Mouse (Mus musculus) common myeloid progenitor, adult 5-6 weeks (primary cell): ENCODE data around the gene Arfgef2. TPM values are rescaled to one million over a fixed set of nuclear protein-coding genes. Genes with fewer than 3 reads are reported as not detected.
A peak's percentile ranks its signal among the peaks of the same experiment; 100 is the strongest.

ENCODE experiments used
- ATAC-seq: replicated peaks from 2 replicates; pipeline ENCODE4 v1.8.0; 2016; ENCODE audit warnings: low read depth, mild to moderate bottlenecking, moderate TSS enrichment, inconsistent platforms; ENCODE audit not compliant: poor library complexity, severe bottlenecking
- total RNA-seq: library from RNA; stranded (forward); fragments of 200-1000, 187-1606 nt; gene quantifications from 2 replicates; pipeline ENCODE4 v1.2.3, GENCODE M21; 2017

Gene Arfgef2
- total RNA-seq, 1 experiment from 2014 or later = 31.1 TPM

GRCm38 (mm10) chr2:166899161-166899560 is 93.8 kb downstream of the Arfgef2 start:
- ATAC-seq = no peak

DNA sequence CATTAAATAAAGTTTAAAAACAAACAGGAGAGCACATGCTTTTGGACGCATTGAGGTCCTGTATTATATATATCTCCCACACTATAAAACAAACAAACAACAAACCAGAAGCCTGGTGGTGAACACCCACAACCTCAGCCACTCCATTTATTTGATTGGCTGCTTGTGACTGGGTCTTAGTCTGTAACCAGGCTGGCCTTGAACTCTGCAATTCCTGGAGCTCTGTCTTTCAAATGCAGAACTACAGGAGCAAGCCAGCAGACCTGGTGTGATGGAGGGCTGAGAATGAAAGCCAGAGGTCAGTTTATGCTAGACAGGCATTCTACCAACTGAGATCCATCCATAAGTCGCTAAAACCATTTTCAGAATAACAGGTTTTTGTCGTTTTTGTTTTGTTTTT is 94.4 kb downstream of the Arfgef2 start:
- ATAC-seq = no peak

DNA sequence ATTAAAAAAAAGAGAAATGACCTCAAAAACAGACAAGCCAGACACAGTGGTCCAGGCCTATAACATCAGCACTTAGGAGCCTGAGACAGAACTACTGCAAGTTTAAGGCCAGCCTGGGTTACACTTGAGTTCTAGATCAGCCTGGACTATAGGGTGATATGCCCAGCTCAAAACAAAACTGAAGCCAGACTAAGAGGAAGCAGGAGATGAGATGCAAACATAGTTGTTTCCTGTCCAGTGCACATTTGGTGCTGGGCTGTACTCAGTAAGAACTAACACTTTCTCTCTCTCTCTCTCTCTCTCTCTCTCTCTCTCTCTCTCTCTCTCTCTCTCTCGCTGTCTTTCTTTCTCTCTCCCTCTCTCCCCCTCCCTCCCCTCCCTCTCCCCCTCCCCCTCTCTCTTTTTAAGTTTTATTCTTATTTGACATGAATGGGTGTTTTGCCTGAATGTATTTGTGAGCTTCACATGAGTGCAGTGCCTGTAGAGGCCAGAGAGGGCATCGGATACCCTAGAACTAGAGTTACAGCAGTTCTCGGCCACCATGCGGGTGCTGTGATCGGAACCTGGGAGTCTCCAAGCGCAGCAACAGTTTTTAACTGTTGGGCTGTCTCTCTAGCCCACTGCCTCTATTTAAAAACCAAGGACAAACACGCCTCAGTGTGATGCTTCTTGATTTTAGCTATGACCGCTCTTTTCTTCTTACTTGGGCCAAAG is 95.6 kb downstream of the Arfgef2 start:
- no peak for ATAC-seq

DNA sequence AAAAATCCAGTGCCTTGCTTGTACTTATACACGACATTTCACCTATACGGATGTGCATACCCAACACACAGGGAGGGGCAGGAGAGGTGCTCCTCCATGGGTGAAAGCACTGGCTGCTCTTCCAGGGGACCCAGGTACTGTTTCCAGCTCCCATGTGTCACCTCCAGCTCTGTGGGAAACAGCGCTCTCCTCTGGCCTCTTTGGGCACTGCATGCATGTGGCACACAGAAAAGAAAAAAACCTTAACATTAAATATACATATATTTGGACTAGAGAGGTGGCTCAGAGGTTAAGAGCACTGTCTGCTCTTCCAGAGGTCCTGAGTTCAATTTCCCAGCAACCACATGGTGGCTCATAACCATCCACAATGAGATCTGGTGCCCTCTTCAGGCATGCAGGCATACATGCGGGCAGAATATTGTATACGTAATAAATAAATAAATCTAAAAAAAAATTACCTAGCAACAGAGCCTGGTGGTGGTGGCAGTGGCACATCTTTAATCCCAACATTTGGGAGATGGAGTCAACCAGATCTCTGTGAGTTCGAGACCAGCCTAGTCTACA is 98.4 kb downstream of the Arfgef2 start:
- no peak for ATAC-seq

- peak; percentile 94 for ATAC-seq
Measured at GRCm38 (mm10) chr2:166905711-166906522, 100.5 kb downstream of the Arfgef2 start, which contains the start of gene Cse1l. Cse1l (plus strand) TSS chr2:166906040.

DNA sequence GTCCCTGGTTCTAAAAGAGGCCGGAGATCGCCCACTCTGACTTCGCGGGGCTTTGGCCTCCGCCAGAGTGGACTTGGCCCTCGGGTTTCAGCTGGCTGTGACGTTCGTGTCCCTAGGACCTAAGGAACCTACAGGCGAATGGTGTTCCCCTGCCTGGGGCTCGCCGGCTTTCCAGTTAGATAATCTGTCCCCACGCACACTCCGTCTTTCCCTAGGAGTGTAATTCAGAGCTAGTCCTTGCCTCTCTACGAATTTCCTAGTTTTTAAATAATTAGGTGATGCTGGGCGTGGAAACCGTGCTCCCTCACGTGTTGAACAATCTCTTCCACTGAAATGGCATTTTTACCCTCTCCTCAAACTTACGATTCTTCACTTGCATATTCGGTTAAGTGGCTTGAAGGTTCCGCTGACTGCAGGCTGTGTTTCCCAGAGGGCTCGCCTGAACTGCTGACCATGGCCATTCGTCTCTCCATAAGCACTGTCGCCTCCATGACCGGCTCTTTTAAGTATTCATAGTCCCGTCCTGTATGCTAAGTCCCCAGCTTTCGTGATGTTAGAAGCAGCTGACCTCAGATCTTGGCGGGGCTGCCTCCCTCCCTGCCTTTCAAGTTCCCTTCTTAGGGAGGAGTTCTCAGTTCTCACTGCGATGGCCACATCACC is 101.3 kb downstream of the Arfgef2 start:
- ATAC-seq = no peak; the same call in 1 of the 2 replicates

- ATAC-seq = no peak
Measured at GRCm38 (mm10) chr2:166909729-166910128, 104.3 kb downstream of the Arfgef2 start.

- ATAC-seq = no peak
Measured at GRCm38 (mm10) chr2:166910536-166910935, 105.1 kb downstream of the Arfgef2 start.

GRCm38 (mm10) chr2:166923971-166924370 is 118.6 kb downstream of the Arfgef2 start:
- ATAC-seq = no peak

- ATAC-seq = no peak
Measured at GRCm38 (mm10) chr2:166933943-166934342, 128.6 kb downstream of the Arfgef2 start.

DNA sequence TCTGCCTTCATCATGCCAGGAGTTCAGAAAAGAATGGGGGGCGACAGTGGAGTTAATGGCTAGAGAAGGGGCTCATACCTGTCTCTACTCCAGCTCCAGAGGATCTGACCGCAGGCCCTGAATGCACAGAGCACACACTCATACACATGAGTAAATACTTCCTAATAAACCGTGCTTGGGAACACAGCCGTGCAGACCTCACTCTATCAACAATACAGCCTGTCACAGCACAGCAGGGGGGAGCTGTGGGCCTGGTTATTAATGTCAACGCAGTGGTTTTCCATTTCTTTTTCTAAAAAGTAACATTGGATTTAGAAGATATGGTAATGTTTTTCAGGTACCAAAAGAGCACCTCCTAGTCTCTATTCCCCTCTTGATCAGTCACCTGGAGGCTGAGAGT is 129.0 kb downstream of the Arfgef2 start:
- no peak for ATAC-seq

DNA sequence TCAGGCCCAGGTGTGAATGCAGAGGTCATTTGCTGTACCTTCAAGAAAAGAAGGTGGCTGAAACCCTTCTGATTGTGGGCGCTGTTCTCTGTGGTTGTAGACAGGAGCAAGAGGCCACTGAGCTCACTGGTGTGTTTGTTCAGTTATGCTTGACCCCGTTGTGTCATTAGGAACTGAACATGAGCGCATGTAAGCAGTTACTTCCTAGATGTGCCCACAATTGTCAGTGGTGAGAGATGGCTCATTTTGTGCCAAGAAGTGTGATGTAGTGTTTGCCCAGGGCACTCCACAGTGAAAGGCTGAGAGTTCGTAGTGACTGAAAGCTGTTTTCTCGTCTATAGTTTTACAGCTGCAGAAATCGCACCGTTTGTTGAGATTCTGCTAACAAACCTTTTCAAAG is 130.2 kb downstream of the Arfgef2 start:
- no peak for ATAC-seq

DNA sequence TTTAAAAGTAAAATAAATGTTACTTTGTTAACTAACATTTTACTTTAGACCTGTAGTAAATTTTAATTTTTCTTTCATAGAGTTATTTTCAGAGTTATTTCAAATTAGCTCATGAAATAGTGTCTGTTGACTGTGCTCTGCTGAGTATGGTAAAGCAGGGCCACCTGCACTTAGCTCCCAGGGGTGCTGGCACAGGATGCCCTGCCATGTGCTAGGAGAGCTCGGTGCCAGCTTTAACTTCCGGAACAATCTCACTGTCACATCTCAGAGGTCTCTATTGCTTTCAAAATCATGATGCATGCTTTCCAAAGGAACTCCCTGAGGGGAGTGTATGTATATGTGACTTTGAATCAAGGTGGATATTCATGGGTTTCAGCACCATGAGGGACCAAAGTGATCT is 130.8 kb downstream of the Arfgef2 start:
- ATAC-seq = no peak

DNA sequence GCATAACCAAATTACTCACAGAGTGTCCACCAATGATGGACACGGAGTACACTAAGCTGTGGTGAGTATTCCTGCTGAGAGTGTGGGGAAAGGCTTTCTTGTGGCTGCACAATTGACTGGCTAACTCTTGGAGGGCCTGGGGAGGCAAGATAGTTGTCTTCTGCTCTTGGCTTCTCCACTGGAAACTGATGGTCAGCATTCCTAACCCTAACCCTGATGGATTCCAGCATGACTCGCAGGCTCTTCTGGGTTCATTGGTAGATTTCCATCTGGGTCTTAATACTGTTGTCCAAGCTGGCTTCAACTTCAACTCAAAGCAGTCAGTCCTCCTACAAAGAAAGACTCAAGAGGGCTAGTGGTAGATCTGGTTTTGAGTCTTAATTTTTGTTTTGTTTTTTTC is 137.8 kb downstream of the Arfgef2 start:
- no peak for ATAC-seq

DNA sequence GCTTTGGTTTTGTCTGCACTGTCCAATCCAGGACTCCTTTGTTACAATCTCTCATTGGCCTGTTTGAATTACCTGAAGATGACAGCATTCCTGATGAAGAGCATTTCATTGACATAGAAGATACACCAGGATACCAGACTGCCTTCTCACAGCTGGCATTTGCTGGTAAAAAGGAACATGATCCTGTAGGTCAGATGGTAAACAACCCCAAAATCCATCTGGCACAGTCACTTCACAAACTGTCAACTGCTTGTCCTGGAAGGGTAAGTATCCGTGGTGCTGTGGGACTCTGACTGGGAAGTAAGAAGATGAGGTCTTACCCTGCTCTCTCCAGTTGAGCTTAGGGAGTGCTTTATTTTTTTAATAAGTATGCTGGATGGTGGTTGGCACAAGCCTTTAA is 139.0 kb downstream of the Arfgef2 start:
- no peak for ATAC-seq

GRCm38 (mm10) chr2:166945456-166945855 is 140.1 kb downstream of the Arfgef2 start:
- peak; percentile 63; the same call in 1 of the 2 replicates for ATAC-seq

Other genes with a start within 250 kb of the Arfgef2 start
- gene Prex1, start 91.8 kb upstream of the Arfgef2 start, total RNA-seq = 18.5 and 26.2 TPM in 2 replicates
- 0.50 and 1.6 TPM in 2 replicates for gene Trp53rkb, start 13.1 kb upstream of the Arfgef2 start, total RNA-seq
- 141 and 172 TPM in 2 replicates for gene Cse1l, start 100.5 kb downstream of the Arfgef2 start, total RNA-seq
- 31.3 and 56.3 TPM in 2 replicates for gene Stau1, start 190.7 kb downstream of the Arfgef2 start, total RNA-seq
- gene Ddx27, start 209.6 kb downstream of the Arfgef2 start, total RNA-seq = 117 and 123 TPM in 2 replicates